Mouse (Mus musculus): ENCODE results near the gene Sept14. TPM values are rescaled to one million over a fixed set of nuclear protein-coding genes. Genes with fewer than 3 reads are reported as not detected.
A peak's percentile ranks its signal among the peaks of the same experiment; 100 is the strongest.

Sept14 gene
- total and polyA plus RNA-seq, 3 experiments = not detected

- TF ChIP-seq TCF12 (IDR thresholded peaks at IDR 0.05; ENCODE audit: low read depth, low read length) = peak; percentile 89
- no peak for TF ChIP-seq NRF1 (IDR thresholded peaks at IDR 0.05; ENCODE audit: insufficient read depth, low read depth, low read length, poor library complexity, severe bottlenecking)
- TF ChIP-seq NELFE (IDR thresholded peaks at IDR 0.05; ENCODE audit: low read depth, low read length) = peak; percentile 73
Observed at GRCm38 (mm10) chr5:129724268-129724667, 16.0 kb upstream of the Sept14 start (continued).

GRCm38 (mm10) chr5:129720176-129720575 lies 11.9 kb upstream of the Sept14 start:
- peak; percentile 52 for DNase-seq (ENCODE audit: low read depth, low spot score)
- Histone ChIP-seq H3K79me2 (ENCODE audit: control insufficient read depth, insufficient read depth, low read length, poor library complexity) (peaks cover 13% of the 10 kb centered on the region), H3K9ac (ENCODE audit: control insufficient read depth, low read depth, low read length, poor library complexity, severe bottlenecking) (no peak overlapping the region)

GRCm38 (mm10) chr5:129717016-129717415 lies 8.7 kb upstream of the Sept14 start:
- Histone ChIP-seq H3K79me2 (ENCODE audit: control insufficient read depth, insufficient read depth, low read length, poor library complexity) (peaks cover 10% of the 10 kb centered on the region), H3K36me3 (ENCODE audit: control insufficient read depth in 1 of 2, insufficient read depth in 2 of 2, low read length in 2 of 2) (peaks cover 0 to 10% of the 10 kb centered on the region in 2 experiments; a peak in 3 of 4 replicates), H3K4me1 (ENCODE audit: control insufficient read depth in 1 of 2, insufficient read depth in 2 of 2, low read length in 2 of 2) (no peaks in the 10 kb centered on the region; a peak in 1 of 4 replicates), H3K27ac (ENCODE audit: control insufficient read depth, low read depth, low read length) (no peak overlapping the region), H3K27me3 (ENCODE audit: control insufficient read depth in 1 of 2, insufficient read depth in 2 of 2, low read length in 2 of 2) (peaks cover 0 to 1% of the 10 kb centered on the region in 2 experiments; a peak in 2 of 4 replicates), H3K9ac (ENCODE audit: control insufficient read depth, low read depth, low read length, poor library complexity, severe bottlenecking) (no peak overlapping the region), H3K9me3 (replicated peaks; ENCODE audit: insufficient read depth, low read length) (no peaks in the 10 kb centered on the region), H3K4me3 (ENCODE audit: control insufficient read depth in 1 of 2, insufficient read depth in 1 of 2, low read depth in 2 of 2, low read length in 2 of 2) (no peak overlapping the region)
- TF ChIP-seq ZNF384 (IDR thresholded peaks at IDR 0.05; ENCODE audit: low read depth, low read length) (no peak), CTCF (IDR thresholded peaks at IDR 0.05 in 2 of 3, conservative IDR thresholded peaks at IDR 0.05 in 1 of 3; ENCODE audit: control insufficient read depth in 1 of 3, insufficient read depth in 1 of 3, low read depth in 2 of 3, low read length in 3 of 3, poor library complexity in 1 of 3, severe bottlenecking in 1 of 3) (peak in 1 of 3 experiments; percentile 24; a peak in 2 of 6 replicates)
- peak; percentile 28 for DNase-seq (ENCODE audit: low read depth, low spot score)

More at GRCm38 (mm10) chr5:129720176-129720575, 11.9 kb upstream of the Sept14 start:
- no peak for TF ChIP-seq SIN3A (IDR thresholded peaks at IDR 0.05; ENCODE audit: low read length)
- no peak for TF ChIP-seq ELF1 (IDR thresholded peaks at IDR 0.05; ENCODE audit: low read depth, low read length)
- TF ChIP-seq GATA1 (IDR thresholded peaks at IDR 0.05; ENCODE audit: low read depth, low read length) = no peak
- TF ChIP-seq POLR2A (IDR thresholded peaks at IDR 0.05; ENCODE audit: control insufficient read depth in 1 of 2, insufficient read depth in 1 of 2, low read depth in 1 of 2, low read length in 2 of 2, poor library complexity in 1 of 2) = 0 out of 4 replicates have a peak, but pooled peaks of 1 of the 2 experiments have one; percentile 10
- TF ChIP-seq POLR2AphosphoS2 (IDR thresholded peaks at IDR 0.05; ENCODE audit: low read length) = no peak; the same call in 1 of the 2 replicates
- peak; percentile 31 to 45 (median 38); a peak in 5 of 6 replicates for TF ChIP-seq CTCF (IDR thresholded peaks at IDR 0.05 in 2 of 3, conservative IDR thresholded peaks at IDR 0.05 in 1 of 3; ENCODE audit: control insufficient read depth in 1 of 3, insufficient read depth in 1 of 3, low read depth in 2 of 3, low read length in 3 of 3, poor library complexity in 1 of 3, severe bottlenecking in 1 of 3)
- no peak for TF ChIP-seq POLR2AphosphoS5 (IDR thresholded peaks at IDR 0.05; ENCODE audit: borderline replicate concordance, low read depth, low read length)
- TF ChIP-seq SMC3 (IDR thresholded peaks at IDR 0.05; ENCODE audit: low read depth, low read length) = 0 out of 2 replicates have a peak, but pooled peaks have one; percentile 21
- Histone ChIP-seq H3K4me3 (ENCODE audit: control insufficient read depth in 1 of 2, insufficient read depth in 1 of 2, low read depth in 2 of 2, low read length in 2 of 2) (no peak overlapping the region), H3K27ac (ENCODE audit: control insufficient read depth, low read depth, low read length) (no peak overlapping the region), H3K27me3 (ENCODE audit: control insufficient read depth in 1 of 2, insufficient read depth in 2 of 2, low read length in 2 of 2) (no peaks in the 10 kb centered on the region), H3K36me3 (ENCODE audit: control insufficient read depth in 1 of 2, insufficient read depth in 2 of 2, low read length in 2 of 2) (peaks cover 0 to 15% of the 10 kb centered on the region in 2 experiments; a peak in 3 of 4 replicates), H3K9me3 (replicated peaks; ENCODE audit: insufficient read depth, low read length) (no peaks in the 10 kb centered on the region), H3K4me1 (ENCODE audit: control insufficient read depth in 1 of 2, insufficient read depth in 2 of 2, low read length in 2 of 2) (peaks cover 0 to 7% of the 10 kb centered on the region in 2 experiments)
